Mouse (Mus musculus) fibroblast of lung, adult 2 months (primary cell): ENCODE measurements around the gene Ubr3.
"Not testable (repeated sequence)": the region's sequence is repeated elsewhere in the genome, so short reads cannot be mapped to it uniquely, and the experiment has no call there.

Experiments used
- DNase-seq: peaks from one replicate; pipeline ENCODE4 v3.0.0-alpha.2; 2011; ENCODE audit warnings: low read depth

Gene Ubr3

DNA sequence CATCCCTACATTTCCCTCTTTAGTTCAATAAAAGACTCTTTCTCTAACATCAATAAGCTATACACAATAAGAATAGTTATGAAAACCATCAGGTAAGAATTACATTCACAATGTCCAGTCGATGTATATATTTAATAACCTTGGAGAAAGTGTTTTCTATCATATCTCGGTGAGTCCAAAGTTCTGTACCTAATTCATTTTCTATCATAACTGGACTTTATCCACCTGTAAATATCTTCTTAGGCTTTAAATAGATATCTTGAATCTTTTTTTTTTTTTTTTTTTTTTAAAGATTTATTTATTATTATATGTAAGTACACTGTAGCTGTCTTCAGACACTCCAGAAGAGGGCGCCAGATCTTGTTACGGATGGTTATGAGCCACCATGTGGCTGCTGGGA lies 10.3 kb downstream of the Ubr3 start:
- not testable (repeated sequence) for DNase-seq

DNA sequence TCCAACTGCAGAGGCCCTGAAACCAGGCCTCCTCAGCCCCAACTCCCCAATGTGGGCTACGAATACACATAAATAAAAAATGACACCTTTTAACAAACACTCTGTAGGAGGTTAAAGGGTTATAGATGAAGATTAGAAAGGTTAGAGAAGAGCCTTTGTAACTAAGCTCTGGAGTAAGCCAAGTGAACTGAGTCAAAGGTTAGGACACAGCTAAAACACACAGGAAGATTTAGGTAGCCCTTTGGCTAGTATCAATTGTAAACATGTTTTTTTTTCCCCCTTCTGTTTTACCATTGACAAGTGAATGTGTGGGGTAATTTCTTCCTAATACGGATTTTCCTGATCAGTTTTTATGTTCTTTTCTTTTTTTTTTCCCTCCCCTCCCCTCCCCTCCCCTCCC lies 15.8 kb downstream of the Ubr3 start:
- no peak for DNase-seq

DNA sequence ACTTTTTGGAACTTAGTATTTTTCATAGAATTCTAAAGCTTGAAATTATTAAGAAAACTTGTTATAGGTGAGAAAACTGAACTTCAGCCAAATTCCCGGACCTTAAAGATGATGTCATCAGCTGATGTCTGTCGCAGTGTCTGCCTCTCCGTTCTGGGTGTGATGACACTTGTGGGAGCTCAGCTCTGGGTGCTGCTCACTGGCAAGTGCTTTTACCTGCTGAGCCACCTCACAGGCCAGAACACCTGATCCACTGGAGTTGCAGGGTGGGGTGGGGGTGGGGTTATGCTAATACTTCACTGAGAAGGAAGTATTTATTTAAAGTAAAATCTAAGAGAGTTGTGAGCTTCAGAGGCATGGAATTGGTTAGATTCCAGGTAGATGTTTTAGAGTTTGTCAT lies 20.3 kb downstream of the Ubr3 start:
- DNase-seq: no peak

DNA sequence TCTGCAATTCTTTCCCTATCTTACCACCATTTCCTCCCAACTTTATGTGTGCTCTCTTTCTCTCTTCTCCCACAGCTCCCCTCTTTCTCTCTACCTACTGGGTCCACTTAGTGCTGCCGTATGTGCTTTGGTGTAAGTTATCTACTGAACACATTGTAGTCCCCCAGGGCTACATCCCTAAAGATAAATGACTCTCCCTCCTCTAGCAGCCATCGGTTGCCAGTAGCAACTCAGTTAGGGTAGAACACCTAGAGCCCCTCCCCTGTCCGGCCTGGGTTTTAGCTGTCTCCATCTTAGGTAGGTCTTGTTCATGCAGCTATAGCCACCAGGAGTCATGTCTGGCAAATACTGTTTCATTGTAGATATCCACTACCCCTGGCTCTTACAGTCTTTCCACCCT lies 27.9 kb downstream of the Ubr3 start:
- DNase-seq: no peak

DNA sequence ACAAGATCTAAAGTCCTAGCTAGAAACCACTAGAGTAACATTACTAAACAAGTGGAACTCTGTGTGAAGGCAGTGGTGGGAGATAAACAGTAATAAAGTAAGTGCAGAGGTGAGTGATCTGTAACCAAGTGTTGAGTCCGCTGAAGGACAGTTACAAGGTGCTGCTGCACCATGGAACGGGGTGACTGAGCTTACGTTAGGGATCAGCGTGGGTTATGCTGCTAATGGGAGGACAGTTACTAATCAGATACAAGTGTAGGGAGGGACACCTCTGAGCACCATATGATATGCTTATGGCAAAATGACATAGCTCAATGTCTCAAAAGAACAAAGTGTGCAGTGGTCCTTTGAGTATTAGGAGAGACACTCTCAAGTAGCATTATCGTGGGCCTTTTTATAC lies 39.3 kb downstream of the Ubr3 start:
- no peak for DNase-seq

DNA sequence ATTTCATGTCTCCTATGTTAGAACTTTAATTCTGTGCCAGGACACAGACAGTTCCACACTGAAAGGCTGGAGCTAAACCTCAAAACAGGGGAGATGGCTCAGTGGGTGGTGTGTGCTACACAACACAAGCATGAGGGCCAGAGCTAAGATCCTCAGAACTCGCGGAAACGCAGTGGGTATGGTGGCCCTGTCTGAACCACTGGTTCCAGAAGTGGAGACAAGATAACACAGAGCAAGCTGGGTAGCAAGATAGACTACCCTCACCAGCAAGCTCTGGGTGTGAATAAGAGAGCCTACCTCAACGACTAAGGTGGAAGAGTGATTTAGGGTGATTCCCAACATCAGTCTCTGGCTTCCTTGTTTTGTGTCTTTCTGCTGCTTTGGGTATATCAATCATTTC lies 42.2 kb downstream of the Ubr3 start:
- DNase-seq: no peak

DNA sequence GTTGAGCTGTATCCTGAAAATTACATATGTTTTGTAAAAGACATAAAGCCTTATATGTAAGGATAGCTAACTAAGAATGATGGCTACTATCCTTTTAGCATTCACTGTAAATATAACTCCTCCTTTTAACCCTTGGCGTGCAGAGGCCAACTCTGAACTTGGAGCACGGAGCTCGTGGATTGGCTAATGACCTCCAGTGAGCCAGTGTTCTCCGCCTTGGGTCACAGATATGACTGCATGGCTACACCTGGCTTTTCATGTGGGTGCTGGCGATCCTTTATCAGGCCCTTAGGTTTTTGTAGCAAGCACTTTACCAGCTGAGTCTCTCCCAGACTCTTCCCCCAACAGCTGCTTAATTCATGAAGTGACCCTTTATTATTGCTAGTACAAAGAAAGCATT lies 42.6 kb downstream of the Ubr3 start:
- no peak for DNase-seq

DNA sequence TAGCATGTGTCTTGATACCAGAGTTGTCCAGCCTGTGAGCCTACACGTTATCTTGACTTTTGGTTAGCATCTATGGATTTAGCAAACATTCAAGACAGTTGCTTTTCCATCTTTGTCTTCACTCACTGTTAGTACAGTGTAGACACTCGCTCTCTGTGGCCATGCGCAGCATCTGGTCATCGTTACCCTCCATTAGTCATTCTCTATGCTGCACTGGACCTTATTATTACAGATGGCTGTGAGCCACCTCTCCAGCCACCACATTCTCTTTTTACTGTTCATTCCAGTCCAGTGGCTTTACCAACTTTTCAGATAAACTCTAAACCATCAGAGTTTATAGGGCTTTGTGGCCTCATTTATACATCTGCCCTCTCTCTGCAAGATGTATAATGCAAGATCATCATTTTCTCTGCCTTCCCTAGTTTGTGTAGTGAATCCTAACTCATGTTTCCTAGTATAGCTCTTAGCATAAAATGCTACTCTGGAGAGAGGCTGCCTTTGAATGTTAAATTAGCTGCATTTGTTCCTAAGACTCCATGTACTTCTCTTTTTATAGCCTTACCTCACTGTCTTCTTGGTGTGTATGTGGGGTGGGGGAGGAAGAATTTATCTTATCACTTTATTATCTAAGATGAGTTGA lies 44.5 kb downstream of the Ubr3 start:
- peak; percentile 28 for DNase-seq

DNA sequence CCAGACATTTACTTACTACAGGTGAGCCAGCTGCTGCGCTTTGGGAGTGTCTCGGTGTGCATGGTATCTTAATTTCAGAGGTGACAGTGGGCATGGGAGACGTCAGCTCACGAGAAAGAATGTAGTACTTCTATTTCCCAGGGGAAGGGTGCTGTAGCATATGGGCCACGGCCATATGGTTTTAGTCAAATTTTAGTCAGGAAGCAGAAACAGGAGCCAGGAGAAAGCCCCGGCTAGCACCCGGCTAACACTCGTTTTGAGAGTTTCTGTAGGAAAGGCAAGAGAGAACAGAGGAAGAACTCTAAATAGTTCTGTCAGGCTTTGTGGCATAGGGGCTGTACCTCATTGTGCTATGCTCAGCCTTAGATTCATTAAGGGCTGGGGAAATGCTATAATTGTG lies 55.8 kb downstream of the Ubr3 start:
- no peak for DNase-seq

DNA sequence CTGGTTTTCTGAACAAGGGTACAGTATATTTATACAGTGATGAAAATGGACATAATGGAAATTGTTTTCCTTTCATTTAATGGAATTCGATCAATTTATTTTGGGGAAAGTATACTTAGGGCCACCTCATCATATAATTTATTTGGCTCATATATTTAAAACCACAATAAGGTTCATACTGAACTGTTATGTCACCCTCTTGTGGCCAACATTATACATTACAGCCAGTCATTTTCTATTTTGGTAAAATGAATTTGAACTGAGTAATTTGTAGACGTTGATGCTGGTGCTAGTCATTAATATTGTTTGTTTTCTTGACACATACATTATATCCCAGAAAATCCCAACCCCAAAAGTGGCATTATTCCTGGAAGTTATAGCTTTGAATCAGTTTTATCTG lies 58.6 kb downstream of the Ubr3 start:
- peak; percentile 6 for DNase-seq

DNA sequence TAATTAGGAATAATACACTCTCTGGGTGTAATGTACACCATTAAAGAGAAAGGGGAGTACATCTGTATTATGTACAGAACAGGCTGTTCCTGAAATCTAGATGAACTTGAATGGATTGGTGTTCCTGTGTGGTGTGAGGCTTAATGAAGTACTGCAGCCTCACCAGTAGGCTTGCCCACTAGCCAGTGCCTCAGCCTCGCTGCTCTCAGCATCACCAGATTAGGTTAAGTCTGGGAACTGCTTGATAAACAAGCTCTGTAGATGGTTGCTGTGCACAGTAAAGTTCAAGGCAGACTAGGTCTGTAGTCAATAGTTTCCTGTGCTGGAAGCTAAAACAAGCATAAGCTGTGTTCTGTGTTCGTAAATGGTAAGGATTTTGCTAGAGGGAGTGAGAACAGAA lies 60.6 kb downstream of the Ubr3 start:
- no peak for DNase-seq

DNA sequence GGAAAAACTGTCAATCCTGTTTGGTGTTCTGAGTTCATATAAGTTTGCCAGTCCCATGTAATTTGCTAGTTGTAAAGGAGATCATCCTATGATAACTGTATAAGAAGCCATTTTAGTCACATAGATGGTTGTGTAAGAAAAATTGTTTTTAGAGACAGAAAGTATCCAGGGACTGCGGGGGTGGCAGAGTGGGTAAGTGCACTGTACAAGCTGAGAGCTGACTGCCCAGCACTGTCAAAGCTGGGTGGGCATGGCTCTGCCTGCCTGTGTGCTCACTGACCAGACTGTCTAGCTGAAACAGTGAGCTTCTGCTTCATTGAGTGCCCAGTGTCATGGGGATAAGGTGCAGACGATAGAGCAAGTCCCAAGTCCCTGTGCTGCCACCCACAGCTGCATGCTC lies 77.8 kb downstream of the Ubr3 start:
- DNase-seq: no peak

DNA sequence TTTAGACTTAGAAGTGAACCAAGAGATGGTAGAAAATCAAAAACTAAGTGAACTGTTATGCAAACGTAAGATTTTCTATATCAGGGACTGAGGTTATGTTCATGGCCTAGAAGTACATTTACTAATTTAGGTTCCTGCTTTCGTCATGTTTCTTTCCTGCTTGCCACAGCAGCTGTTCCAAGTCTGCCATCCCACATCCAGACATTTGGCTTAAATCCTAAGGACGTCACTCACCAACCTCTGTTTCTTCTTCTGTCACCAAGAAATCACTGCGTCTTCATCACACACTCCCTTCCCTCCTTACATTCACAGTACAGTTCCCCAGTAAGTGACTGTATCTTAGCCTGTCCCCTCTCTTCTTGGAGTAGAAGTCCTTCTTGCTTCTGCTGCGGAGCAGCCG lies 92.2 kb downstream of the Ubr3 start:
- DNase-seq: no peak

DNA sequence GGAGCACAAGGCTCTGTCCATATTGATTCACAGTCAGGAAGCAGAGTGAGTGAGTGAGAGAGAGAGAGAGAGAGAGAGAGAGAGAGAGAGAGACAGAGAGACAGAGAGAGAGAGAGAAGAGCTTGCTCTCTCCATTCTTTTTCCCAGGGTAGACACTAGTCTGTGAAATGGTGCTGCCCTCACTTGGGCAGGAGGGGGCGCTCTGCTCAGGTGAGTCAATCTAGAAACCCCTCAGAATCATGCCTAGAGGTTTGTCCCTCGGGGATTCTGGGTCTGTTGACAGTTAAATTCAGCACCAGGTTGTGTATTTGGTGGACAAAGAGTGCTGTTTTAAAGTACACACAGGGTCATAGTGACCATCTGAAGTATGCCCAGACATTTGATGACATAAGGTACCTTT lies 93.6 kb downstream of the Ubr3 start:
- no peak for DNase-seq

DNA sequence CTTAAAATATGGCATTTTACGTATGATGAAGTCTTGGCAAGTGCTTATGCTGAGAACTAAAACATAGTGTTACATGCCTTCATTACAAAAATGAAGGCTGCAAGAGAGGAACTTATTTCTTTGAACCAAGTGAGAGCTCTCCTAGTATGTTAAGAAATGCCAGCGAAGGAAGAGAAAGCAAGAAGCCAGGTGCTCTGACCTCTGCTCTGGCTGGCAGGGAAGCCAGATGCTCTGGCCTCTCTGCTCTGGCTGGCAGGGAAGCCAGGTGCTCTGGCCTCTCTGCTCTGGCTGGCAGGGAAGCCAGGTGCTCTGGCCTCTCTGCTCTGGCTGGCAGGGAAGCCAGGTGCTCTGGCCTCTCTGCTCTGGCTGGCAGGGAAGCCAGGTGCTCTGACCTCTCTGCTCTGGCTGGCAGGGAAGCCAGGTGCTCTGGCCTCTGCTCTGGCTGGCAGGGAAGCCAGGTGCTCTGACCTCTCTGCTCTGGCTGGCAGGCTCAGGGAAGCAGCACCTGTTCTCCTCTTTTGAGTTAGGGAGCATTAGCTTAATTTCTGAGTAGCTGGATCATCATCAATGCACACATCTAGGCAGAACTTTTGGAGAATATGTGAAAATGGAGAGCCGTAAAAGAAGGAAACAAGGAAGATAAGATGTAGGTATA lies 97.2 kb downstream of the Ubr3 start:
- DNase-seq: not testable (repeated sequence)

DNA sequence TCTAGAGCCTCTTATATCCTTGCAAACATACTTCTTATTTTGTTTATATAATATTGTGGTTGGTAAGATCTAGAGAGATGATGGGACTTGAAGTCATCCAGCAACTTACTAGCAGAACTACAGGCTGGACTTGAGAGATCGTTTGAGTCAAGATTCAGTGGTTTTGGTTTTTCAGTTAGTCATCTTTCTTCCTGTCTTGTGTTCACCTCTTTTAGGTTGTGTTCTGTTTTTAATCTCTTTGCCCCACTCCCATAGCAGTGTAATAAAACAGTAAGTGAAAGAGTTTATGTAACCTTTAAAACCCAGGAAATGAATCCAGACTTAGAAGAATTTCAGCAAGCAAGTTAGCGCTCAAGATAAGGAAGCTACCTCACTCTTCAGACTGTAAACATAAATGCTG lies 97.7 kb downstream of the Ubr3 start:
- DNase-seq: no peak

DNA sequence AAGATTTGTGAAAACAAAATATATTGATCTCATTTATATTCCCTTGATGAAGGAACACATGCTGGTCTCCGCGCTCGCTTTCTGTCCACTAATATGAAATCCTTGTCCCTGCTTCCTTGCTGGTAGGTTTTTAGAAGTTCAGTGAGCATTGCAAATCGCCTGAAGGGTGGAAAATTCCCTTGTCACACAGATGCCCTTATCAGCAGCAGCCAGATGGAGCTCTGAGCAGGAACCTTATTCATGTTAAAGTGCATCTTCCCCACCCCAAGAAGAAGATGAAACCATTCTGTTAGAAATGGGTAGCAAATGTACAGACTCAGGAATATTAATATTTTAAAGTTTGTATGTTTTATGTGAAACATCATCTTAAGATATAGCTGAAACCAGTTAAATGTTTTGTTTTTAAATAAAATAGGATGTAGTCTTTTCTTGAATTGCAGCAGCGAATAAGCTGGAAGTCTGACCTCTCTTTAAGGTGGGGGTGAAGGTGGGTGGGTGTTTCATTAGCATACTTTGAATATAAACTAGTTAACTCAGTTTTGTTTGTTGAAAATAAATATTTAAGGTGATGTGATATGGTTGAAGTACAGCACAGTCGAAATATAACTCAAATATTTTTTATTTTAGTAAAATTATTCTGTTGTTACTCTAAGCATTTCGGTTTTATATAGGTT lies 102.2 kb downstream of the Ubr3 start:
- no peak for DNase-seq

DNA sequence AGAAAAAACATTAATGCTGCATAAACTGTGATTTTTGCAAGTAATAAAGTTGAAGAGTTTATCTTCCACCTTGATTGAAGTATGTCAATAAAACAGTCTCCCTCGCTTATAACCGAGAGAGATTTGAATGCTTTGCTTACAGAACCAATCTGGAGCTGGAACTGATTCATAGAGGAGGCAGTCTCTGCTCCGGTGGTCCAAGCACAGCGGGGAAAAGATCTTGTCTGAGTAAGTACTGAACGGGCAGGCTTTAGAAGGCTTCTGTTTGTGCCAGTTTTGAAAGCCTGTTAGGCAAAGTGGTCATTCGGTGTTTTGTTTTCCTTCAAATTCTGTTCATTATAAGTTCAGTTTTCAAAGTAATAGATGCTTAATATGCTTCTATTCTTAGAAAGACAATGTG lies 103.3 kb downstream of the Ubr3 start:
- no peak for DNase-seq

DNA sequence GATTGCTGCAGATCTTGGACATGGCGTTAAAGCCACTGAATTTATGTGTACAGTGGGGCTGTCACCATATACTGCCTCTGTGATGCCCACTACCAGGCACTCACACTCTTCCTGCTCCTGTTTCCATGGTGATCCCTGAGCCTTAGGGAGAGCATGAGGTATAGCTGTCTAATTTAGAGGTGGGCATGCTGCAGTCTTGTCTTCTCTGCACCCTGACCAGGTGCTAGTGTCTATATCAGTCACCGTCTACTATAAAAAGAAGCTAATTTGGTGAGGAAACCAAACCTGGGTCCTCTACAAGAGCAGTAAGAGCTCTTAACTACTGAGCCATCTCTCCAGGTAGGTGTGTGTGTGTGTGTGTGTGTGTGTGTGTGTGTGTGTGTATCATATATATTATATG lies 109.4 kb downstream of the Ubr3 start:
- DNase-seq: no peak

DNA sequence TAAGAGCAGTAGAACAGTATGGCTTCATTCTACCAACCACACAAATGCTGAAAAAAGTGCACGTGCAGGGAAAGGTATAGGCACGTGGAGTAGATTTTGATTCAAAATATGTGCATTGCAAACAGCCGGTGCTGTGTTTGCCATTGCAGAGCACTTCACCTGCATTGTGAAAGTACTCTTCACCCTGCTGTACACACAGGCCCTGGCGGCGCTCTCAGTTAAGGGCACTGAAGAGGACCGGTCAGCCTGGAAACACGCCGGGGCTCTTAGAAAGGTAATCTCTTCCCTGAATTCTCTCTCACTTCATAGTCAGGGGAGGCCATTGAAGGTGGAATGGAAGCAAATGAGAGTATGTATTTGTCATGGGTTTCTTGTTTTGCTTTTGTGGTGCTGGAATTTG lies 115.9 kb downstream of the Ubr3 start:
- DNase-seq: no peak

DNA sequence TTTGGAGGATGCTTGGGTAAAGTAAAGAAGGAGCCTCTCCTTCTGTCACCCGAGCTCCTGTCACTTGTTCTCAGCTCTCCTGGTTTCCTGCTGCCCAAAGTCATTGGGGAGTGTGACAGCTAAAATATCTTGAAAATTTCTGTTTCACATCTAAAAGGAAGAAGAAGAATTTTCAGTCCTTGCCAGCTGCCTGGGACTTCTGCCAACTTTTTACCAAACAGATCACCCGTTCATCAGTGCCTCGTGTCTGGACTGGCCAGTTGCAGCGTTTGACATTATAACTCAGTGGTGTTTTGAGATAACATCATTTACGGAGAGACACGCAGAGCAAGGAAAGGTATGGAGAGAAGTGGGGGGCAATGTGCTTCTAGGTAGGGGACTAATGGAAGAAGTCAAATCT lies 121.2 kb downstream of the Ubr3 start:
- peak; percentile 6 for DNase-seq

DNA sequence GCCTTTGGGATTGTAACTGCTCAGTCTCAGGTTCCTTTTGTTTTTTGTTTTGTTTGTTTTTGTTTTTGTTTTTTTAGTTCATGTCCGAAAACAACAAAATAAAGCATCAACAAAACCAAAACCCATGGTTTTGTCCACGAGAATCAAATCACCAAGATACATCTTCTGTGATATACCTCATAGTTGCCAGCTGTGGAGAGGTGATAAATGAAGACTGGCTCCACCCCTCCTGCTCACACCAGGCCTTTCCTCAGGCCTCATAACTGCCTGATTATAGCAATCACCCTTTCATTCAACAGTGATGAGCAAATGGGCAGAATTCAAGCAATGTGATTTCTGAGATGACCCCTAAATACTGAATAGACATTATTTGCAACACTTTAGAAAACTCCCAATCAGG lies 127.4 kb downstream of the Ubr3 start:
- no peak for DNase-seq

DNA sequence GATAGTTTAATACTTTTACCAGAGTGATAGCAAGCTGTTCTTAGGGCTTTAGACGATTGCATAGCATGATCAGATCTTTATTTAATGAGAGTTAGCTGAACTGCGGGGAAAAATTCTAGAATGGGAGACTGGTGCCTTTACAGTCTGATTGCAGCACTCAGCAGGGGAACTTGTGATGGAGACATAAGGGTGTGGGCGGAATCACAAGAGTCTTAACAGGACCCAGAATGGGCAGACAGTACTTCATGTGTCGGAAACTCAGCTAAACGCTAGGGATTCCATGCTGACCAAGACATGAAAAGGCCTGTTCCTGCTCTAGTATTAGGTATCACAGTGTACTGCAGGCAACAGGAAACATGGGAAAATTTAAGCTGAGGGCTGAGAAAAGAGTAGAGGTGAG lies 128.7 kb downstream of the Ubr3 start:
- DNase-seq: no peak

DNA sequence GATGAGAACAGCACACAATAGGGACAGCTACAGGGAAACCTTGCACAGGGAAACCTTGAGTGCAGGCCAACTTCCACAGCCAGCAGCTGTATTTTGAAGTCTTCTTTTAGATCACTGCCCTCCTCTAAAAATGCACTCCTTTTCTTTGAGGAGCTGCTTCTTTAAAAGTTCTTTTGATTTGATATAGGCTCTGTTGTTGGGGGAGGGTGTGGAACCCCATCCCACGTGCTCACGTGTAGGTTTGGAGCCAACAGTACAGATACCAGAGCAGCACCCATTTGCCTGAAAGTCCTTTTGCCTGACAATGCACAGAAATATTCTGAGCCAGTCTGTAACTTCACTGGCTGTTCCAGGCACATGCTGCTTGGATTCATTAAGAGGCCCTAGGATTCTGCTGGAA lies 134.4 kb downstream of the Ubr3 start:
- no peak for DNase-seq
